Mouse (Mus musculus) liver, adult (tissue): ENCODE measurements around the gene Psma7.

ENCODE experiments used
- GATA4 ChIP-seq: IDR thresholded peaks from 2 replicates; pipeline ENCODE4 v1.6.1; 2014; ENCODE audit warnings: mild to moderate bottlenecking, low read length; ENCODE audit not compliant: insufficient replicate concordance

Psma7 gene

GRCm38 (mm10) chr2:179986437-179987022 is 55.7 kb downstream of the Psma7 start:
- no peak for TF ChIP-seq GATA4
